Mouse (Mus musculus) olfactory bulb, adult 2 months (tissue): ENCODE results near the gene Lpin2.

Experiments used
- CTCF ChIP-seq: fragments of 200-500 bp; IDR thresholded peaks from 2 replicates; pipeline ENCODE4 v1.5.1; 2012; ENCODE audit warnings: low read depth, mild to moderate bottlenecking, low read length, moderate library complexity; ENCODE audit not compliant: insufficient read depth
- POLR2A ChIP-seq: fragments of 200-500 bp; IDR thresholded peaks from 2 replicates; pipeline ENCODE4 v1.6.1; 2012; ENCODE audit warnings: mild to moderate bottlenecking, low read depth, low read length, moderate library complexity; ENCODE audit not compliant: insufficient read depth

DNA sequence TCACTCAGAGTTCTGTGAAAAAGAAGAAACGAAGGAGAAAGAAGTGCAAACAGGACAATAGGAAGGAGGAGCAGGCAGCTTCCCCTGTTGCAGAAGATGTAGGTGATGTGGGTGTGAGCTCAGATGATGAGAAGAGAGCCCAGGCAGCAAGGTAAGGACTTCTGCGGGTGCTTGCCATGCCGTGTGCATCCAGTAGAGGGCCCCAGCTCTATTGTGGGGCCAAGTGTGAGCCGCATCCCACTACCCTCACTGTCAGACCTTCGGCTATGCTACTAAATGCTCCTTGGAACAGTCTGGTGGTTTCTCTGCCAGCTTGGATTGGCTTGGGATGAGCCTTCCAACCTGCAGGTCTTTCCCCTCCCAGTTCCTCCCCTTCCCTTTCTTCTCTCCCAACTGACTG lies 42.7 kb downstream of the Lpin2 start:
- TF ChIP-seq CTCF (peak; percentile 48; the same call in 1 of the 2 replicates), POLR2A (no peak)
